Mouse (Mus musculus) liver, adult 2 months (tissue): ENCODE measurements around the gene Timm50. TPM values are rescaled to one million over a fixed set of nuclear protein-coding genes. Genes with fewer than 3 reads are reported as not detected.

Experiments used
- DNase-seq: peaks from one replicate; pipeline ENCODE4 v3.0.0-alpha.2; 2011; ENCODE audit warnings: low read depth, low spot score; ENCODE audit errors: extremely low read depth
- H3K27ac ChIP-seq: fragments of 200-500 bp; replicated peaks from 2 replicates; pipeline ENCODE4 v1.5.1; 2012; ENCODE audit warnings: low read depth, mild to moderate bottlenecking, control low read depth, inconsistent platforms, low read length; ENCODE audit not compliant: insufficient read depth
- H3K27me3 ChIP-seq: fragments of 200-500 bp; 2 replicates; pipeline ENCODE4 v1.6.1; 2012; ENCODE audit warnings: mild to moderate bottlenecking, moderate library complexity, low read length, inconsistent platforms; ENCODE audit not compliant: control insufficient read depth, insufficient read depth
- H3K36me3 ChIP-seq: fragments of 200-500 bp; 2 replicates; pipeline ENCODE4 v1.6.1; 2012; ENCODE audit warnings: low read length, inconsistent platforms; ENCODE audit not compliant: control insufficient read depth, insufficient read depth
- H3K4me1 ChIP-seq: fragments of 200-500 bp; 2 replicates; pipeline ENCODE4 v1.6.1; 2011; ENCODE audit warnings: low read length; ENCODE audit not compliant: control insufficient read depth, insufficient read depth
- H3K4me3 ChIP-seq: fragments of 200-500 bp; 2 replicates; pipeline ENCODE4 v1.5.1; 2011; ENCODE audit warnings: low read depth, mild to moderate bottlenecking, control low read depth, low read length, moderate library complexity; ENCODE audit not compliant: insufficient read depth
- H3K79me2 ChIP-seq: fragments of 200-500 bp; 2 replicates; pipeline ENCODE4 v1.6.1; 2012; ENCODE audit warnings: inconsistent platforms, mild to moderate bottlenecking, low read length, moderate library complexity; ENCODE audit not compliant: control insufficient read depth, insufficient read depth
- H3K9ac ChIP-seq: fragments of 200-500 bp; 2 replicates; pipeline ENCODE4 v1.6.1; 2012; ENCODE audit warnings: low read depth, mild to moderate bottlenecking, control low read depth, inconsistent platforms, low read length
- CTCF ChIP-seq: fragments of 200-500 bp; IDR thresholded peaks from 2 replicates; pipeline ENCODE4 v1.5.1; 2011; ENCODE audit warnings: low read depth, low read length, control low read depth
- POLR2A ChIP-seq: fragments of 200-500 bp; IDR thresholded peaks from 2 replicates; pipeline ENCODE4 v1.6.1; 2011; ENCODE audit warnings: low read length, control low read depth; ENCODE audit not compliant: insufficient read depth; ENCODE audit errors: extremely low read depth
- WGBS: fragments of 180-500 bp; shearing (Covaris S2); methylation state at CpG from one replicate; pipeline ENCODE4 v1.1.7; 2018; 5-methylcytosine and 5-hydroxymethylcytosine counted together
- polyA plus RNA-seq: library from polyadenylated mRNA; depleted of rRNA; stranded (reverse); fragments of >200 nt; gene quantifications from 2 replicates; pipeline ENCODE4 v1.2.3, GENCODE M21; 2012
- total RNA-seq: library from RNA; depleted of rRNA; stranded (reverse); fragments of >200 nt; gene quantifications from 2 replicates; pipeline ENCODE4 v1.2.3, GENCODE M21; 2014

Timm50 gene
- total and polyA plus RNA-seq, 2 experiments, result 22.6 to 52.6 TPM

- no peaks in the 10 kb centered on the region for H3K36me3 ChIP-seq
- TF ChIP-seq POLR2A, result no peak
- no peak for TF ChIP-seq CTCF
- H3K79me2 ChIP-seq, result no peaks in the 10 kb centered on the region
- H3K4me3 ChIP-seq, result no peak overlapping the region
- no peaks in the 10 kb centered on the region for H3K4me1 ChIP-seq
- no peak for DNase-seq
- H3K27ac ChIP-seq, result no peak overlapping the region
- WGBS, result 58% methylated on average over 8 of the region's 8 CpGs
- H3K27me3 ChIP-seq, result no peaks in the 10 kb centered on the region
- H3K9ac ChIP-seq, result no peak overlapping the region
Observed at GRCm38 (mm10) chr7:28277237-28277614, 34.6 kb downstream of the Timm50 start.

GRCm38 (mm10) chr7:28271761-28272160 is 40.1 kb downstream of the Timm50 start:
- Histone ChIP-seq H3K4me3 (no peak overlapping the region), H3K9ac (no peak overlapping the region), H3K27ac (no peak overlapping the region), H3K27me3 (0 out of 2 replicates have a peak, but pooled peaks cover 3% of the 10 kb centered on the region), H3K36me3 (no peaks in the 10 kb centered on the region), H3K4me1 (no peaks in the 10 kb centered on the region), H3K79me2 (no peaks in the 10 kb centered on the region)
- TF ChIP-seq CTCF (0 out of 2 replicates have a peak, but pooled peaks have one; percentile 16), POLR2A (no peak)
- 74% methylated on average over 3 of the region's 3 CpGs for WGBS
- no peak for DNase-seq

GRCm38 (mm10) chr7:28269355-28269754 is 42.5 kb downstream of the Timm50 start:
- Histone ChIP-seq H3K27me3 (0 out of 2 replicates have a peak, but pooled peaks cover 3% of the 10 kb centered on the region), H3K27ac (no peak overlapping the region), H3K79me2 (no peaks in the 10 kb centered on the region), H3K4me1 (no peaks in the 10 kb centered on the region), H3K9ac (no peak overlapping the region), H3K36me3 (no peaks in the 10 kb centered on the region), H3K4me3 (no peak overlapping the region)
- no peak for DNase-seq
- WGBS, result 95% methylated on average over 12 of the region's 12 CpGs
- no peak for TF ChIP-seq POLR2A
- no peak for TF ChIP-seq CTCF

DNA sequence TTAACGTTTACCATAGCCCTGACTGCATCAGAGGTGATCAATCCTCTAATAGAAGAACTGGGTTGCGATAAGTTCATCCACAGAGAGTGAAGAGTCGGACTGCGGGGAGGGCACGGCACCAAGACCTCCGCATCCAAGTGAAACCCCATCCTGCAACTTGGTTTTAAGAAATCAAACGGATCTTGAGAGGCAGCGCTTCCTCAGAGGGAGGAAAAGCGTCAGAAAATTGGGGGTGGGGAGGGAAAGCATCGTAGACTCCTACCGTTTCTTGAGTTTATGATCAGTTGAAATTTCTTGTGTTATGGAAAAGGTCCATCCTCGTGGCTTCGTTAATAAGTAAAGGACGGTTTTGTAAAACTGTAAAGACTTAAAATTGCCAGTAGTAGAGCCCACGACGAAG is 43.3 kb downstream of the Timm50 start:
- H3K4me1 ChIP-seq, result no peaks in the 10 kb centered on the region
- H3K27ac ChIP-seq, result no peak overlapping the region
- peak overlapping the region; percentile 56; the same call in 1 of the 2 replicates for H3K4me3 ChIP-seq
- H3K79me2 ChIP-seq, result no peaks in the 10 kb centered on the region
- no peak for DNase-seq
- WGBS, result 40% methylated on average over 16 of the region's 16 CpGs
- no peak overlapping the region for H3K9ac ChIP-seq
- no peaks in the 10 kb centered on the region for H3K36me3 ChIP-seq
- TF ChIP-seq CTCF, result no peak
- no peak for TF ChIP-seq POLR2A
- 0 out of 2 replicates have a peak, but pooled peaks cover 3% of the 10 kb centered on the region for H3K27me3 ChIP-seq

DNA sequence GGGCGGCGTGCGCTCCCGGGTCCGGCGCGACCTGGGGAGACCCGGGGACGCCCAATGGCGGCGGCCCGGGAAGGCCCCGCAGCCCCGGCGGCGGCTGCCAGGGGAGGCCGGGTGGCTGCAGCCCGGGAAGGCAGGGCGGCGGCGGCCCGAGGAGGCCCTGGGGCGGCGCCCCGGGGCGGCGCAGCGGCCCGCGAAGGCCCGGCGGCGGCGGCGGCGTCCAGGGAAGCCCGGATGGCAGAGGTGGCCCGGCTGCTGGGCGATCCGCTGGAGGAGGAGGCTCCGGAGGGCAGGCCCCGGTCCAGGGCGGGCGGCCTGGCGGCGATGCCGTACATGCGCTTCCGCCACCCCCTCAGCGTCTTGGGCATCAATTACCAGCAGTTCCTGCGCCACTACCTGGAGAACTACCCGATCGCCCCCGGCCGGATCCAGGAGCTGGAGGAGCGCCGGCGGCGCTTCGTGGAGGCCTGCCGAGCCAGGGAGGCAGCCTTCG is 43.8 kb downstream of the Timm50 start:
- WGBS, result 1% methylated on average over 59 of the region's 62 CpGs
- Histone ChIP-seq H3K27ac (no peak overlapping the region), H3K79me2 (no peaks in the 10 kb centered on the region), H3K4me3 (peak overlapping the region; percentile 56), H3K9ac (peak overlapping the region; percentile 67), H3K4me1 (no peaks in the 10 kb centered on the region), H3K36me3 (no peaks in the 10 kb centered on the region), H3K27me3 (0 out of 2 replicates have a peak, but pooled peaks cover 3% of the 10 kb centered on the region)
- DNase-seq, result no peak
- TF ChIP-seq POLR2A, result no peak
- TF ChIP-seq CTCF, result no peak

DNA sequence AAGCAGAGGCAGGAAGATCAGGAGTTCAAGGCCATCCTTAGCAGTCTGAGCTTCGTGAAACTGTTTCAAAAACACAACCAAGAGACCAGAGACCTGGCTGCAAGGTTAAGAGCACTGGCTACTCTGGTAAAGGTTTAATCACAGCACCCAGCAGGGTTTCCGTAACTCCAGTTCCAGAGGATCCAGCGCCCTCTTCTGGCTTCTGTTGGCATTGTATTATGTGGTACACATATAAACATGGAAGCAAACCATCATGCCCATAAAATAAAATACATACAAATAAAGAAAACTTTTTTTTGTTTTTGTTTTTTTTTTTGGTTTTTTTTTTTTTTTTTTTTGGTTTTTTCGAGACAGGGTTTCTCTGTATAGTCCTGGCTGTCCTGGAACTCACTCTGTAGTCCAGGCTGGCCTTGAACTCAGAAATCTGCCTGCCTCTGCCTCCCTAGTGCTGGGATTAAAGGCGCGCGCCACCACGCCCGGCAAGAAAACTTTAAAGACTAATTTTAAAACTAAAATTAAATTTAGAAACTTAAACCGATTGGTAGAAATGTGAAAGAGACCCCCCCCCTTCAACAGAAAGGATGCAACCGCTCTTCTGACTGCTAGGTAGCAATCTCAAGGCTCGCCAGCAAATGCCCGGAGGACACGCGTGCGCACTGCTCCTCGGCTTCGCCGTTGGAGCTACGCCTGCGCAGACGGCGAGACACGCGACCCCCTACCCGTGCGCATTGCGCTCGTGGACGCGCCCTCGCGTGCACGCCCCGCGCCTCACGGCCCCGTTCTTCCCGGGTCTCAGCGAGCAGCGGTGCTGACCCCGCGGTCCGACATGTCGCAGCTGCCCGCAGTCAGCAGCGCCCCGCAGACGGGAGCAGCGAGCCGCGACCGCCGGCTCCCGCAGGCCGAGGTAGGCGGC is 44.5 kb downstream of the Timm50 start, which contains the start of gene Eid2:
TSS of gene Eid2 (plus strand) at position 753 of the 913 bp plus-strand sequence.
- Histone ChIP-seq H3K4me1 (no peaks in the 10 kb centered on the region), H3K36me3 (no peaks in the 10 kb centered on the region), H3K79me2 (no peaks in the 10 kb centered on the region), H3K27me3 (0 out of 2 replicates have a peak, but pooled peaks cover 3% of the 10 kb centered on the region), H3K27ac (no peak within 1 kb of the TSS), H3K4me3 (peak within 1 kb of the TSS; percentile 56), H3K9ac (peak within 1 kb of the TSS; percentile 67)
- 9% methylated on average over 57 of the region's 57 CpGs for WGBS
- TF ChIP-seq CTCF (no peak), POLR2A (no peak)
- DNase-seq, result no peak
